Mouse (Mus musculus) splenic B cell, adult 2 months (primary cell): ENCODE measurements around the gene Rsad2.

Experiments used
- DNase-seq: peaks from one replicate; pipeline ENCODE4 v3.0.0-alpha.2; 2011; ENCODE audit warnings: low read depth, low spot score
- H3K27me3 ChIP-seq: 2 replicates; pipeline ENCODE4 v1.6.1; 2012; ENCODE audit warnings: mild to moderate bottlenecking, low read length, moderate library complexity, mixed read lengths; ENCODE audit not compliant: control insufficient read depth, poor library complexity, insufficient read depth, severe bottlenecking
- H3K36me3 ChIP-seq: 2 replicates; pipeline ENCODE4 v1.6.1; 2012; ENCODE audit warnings: mild to moderate bottlenecking, low read length, moderate library complexity, mixed read lengths; ENCODE audit not compliant: control insufficient read depth, poor library complexity, insufficient read depth, severe bottlenecking

Rsad2 gene

DNA sequence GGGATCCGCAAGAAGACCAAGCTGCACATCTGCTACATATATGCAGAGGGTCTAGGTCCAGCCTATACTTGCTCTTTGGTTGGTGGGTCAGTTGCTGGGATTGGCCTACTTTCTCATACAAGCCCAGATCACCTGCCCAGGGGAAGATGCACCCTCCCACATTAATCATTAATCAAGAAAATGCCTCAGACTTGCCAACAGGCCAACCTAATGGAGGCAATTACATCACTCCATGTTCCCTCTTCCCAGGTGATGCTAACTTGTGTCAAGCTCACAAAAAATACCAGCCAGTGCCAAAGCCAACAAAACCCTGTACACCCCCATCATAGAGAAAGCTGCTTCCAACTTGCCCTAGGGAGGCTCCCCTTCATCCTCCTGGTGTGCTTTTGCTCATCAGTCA, 55.5 kb downstream of the Rsad2 start:
- Histone ChIP-seq H3K36me3 (peaks cover 3% of the 10 kb centered on the region), H3K27me3 (no peaks in the 10 kb centered on the region)
- no peak for DNase-seq

- H3K36me3 ChIP-seq = peaks cover 3% of the 10 kb centered on the region
- no peaks in the 10 kb centered on the region for H3K27me3 ChIP-seq
- DNase-seq = no peak
Observed at GRCm38 (mm10) chr12:26399391-26399790, 56.9 kb downstream of the Rsad2 start.

- Histone ChIP-seq H3K36me3 (peaks cover 3% of the 10 kb centered on the region), H3K27me3 (no peaks in the 10 kb centered on the region)
- no peak for DNase-seq
Observed at GRCm38 (mm10) chr12:26398597-26398996, 57.7 kb downstream of the Rsad2 start.

GRCm38 (mm10) chr12:26394485-26395470, 61.5 kb downstream of the Rsad2 start:
- no peaks in the 10 kb centered on the region for H3K27me3 ChIP-seq
- peaks cover 3% of the 10 kb centered on the region for H3K36me3 ChIP-seq
- DNase-seq = no peak

DNA sequence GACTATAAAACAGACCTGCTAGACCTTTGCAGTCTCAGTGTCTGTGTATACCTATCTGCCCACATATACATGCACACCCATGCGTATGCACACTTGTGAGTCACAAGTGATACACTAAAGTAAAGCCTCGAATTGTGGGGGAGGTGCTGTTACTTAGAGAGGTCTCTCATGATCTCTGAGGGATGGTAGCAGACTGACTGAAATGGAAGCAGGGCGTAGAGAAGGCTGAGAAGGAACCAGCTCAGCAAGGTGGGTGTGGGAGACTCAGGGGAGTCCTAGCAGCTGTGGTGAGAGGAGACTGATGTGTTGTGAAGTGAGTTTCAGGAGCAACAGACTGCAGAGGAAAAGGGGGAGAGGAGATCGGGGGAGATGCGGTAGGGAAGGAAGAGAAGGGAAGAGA, 63.0 kb downstream of the Rsad2 start:
- Histone ChIP-seq H3K36me3 (peaks cover 6% of the 10 kb centered on the region), H3K27me3 (no peaks in the 10 kb centered on the region)
- DNase-seq = no peak
